Mouse (Mus musculus): ENCODE data around the gene Arhgef15.
A peak's percentile ranks its signal among the peaks of the same experiment; 100 is the strongest.
"Not testable (repeated sequence)": the region's sequence is repeated elsewhere in the genome, so short reads cannot be mapped to it uniquely, and the experiment has no call there.

Arhgef15 gene

DNA sequence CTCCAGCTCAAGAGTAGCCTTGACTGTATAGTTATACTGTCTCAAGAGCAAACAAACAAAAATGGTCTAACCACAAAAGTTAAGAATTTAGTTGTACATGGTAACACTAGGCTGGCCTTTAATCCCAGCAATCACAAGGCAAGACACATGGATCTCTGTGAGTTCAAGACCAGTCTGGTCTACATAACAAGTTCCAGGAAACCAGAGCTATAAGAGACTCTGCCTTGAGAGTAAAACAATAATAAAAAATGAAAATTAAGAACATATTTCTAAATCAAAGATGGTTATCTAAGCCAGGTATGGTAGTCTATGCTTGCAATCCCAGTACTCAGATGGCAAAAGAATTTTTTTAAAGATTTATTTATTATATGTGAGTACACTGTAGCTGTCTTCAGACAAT, 7.8 kb upstream of the Arhgef15 start:
- DNase-seq (ENCODE audit: low read depth) = peak; percentile 35

GRCm38 (mm10) chr11:68963405-68963804, 6.1 kb upstream of the Arhgef15 start:
- DNase-seq (ENCODE audit: low read depth) = no peak

- not testable (repeated sequence) for DNase-seq (ENCODE audit: low read depth)
Observed at GRCm38 (mm10) chr11:68962159-68962558, 4.9 kb upstream of the Arhgef15 start.

DNA sequence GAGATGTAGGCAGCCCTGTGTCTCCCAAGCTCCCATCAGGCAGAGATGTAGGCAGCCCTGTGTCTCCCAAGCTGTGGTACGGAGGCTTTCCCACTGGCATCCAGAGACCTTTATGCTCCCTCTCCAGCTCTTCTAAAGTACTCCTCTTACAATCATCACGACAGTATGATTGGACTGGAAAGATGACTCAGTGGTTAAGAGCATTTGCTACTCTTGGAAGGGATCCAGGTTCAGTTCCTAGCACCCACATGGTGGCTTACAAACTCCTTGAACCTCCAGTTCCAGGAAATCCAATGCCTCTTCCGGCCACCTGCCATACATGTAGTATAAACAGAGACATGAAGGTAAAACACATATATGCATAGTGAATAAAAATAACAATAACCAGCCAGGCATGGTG, 4.3 kb upstream of the Arhgef15 start:
- peak; percentile 47 for DNase-seq (ENCODE audit: low read depth)

- no peak for DNase-seq (ENCODE audit: low read depth)
Observed at GRCm38 (mm10) chr11:68957971-68958370, 691 bp upstream of the Arhgef15 start.

GRCm38 (mm10) chr11:68956697-68957096, 583 bp downstream of the Arhgef15 start:
- DNase-seq (ENCODE audit: low read depth) = no peak

DNA sequence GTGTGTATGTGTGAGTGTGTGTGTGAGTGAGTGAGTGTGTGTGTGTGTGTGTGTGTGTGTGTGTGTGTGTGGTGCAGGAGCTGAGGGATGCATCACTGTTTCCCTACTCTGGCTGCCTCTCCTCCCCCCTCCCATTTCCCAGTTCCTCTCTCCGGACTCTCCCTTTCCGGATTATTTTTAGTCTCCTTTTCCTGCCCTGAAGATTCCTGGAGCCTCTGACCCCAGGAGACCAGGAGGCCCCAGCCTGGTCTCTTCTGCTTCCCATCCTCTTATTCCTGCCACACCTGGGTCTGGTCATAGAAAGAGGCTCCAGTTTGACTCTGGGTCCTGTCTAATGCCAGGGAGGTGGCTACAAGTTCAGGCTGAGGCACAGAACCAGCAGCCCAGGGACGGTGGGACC, 1.2 kb downstream of the Arhgef15 start:
- DNase-seq (ENCODE audit: low read depth) = no peak

- no peak for DNase-seq (ENCODE audit: low read depth)
Observed at GRCm38 (mm10) chr11:68955473-68955872, 1.8 kb downstream of the Arhgef15 start.

DNA sequence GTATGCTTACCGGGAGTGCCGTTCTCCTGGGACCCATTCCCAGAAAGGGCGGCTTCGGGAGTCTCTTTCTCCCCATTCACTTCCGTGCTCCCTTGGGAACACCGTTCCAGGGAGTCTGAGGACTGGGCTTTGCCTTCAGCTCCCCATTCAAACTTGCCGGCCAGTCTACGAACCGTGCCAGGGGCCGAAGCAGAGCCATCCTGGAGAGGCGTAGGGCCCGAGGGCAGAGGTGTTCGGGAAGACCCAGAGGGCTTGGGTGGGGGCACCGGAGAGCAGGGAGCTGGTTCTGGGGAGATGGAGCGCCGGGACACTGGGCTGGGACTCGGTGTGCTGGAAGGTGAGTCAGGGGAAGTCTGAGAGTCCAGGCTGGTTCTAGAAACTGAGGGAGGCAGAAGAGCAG, 2.9 kb downstream of the Arhgef15 start:
- no peak for DNase-seq (ENCODE audit: low read depth)

- DNase-seq (ENCODE audit: low read depth) = no peak
Observed at GRCm38 (mm10) chr11:68953903-68954302, 3.4 kb downstream of the Arhgef15 start.

GRCm38 (mm10) chr11:68947542-68947993, 9.7 kb downstream of the Arhgef15 start:
- DNase-seq (ENCODE audit: low read depth) = no peak

GRCm38 (mm10) chr11:68946806-68947440, 10.4 kb downstream of the Arhgef15 start:
- DNase-seq (ENCODE audit: low read depth) = peak; percentile 25

GRCm38 (mm10) chr11:68946001-68946400, 11.3 kb downstream of the Arhgef15 start:
- DNase-seq (ENCODE audit: low read depth) = no peak

- no peak for DNase-seq (ENCODE audit: low read depth)
Observed at GRCm38 (mm10) chr11:68945245-68945644, 12.0 kb downstream of the Arhgef15 start.

GRCm38 (mm10) chr11:68942731-68943130, 14.5 kb downstream of the Arhgef15 start:
- DNase-seq (ENCODE audit: low read depth) = no peak

DNA sequence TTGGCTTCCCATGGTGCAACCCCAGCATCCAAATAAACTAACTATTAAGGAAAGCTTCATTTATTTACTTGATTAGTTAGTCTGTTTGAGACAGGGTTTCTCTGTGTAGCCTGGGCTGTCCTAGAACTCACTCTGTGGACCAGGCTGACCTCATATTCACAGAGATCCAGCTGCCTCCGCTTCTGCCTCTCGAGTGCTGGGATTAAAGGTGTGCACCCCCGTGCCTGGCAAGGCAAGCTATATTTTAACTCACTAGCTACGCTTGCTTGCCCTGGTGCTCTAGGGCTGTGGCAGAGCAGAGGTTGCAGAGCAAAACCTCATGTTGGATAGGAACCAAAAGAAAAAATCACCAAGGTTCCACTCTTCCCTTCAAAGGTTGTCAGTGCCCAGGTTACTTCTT, 16.8 kb downstream of the Arhgef15 start:
- no peak for DNase-seq (ENCODE audit: low read depth)

GRCm38 (mm10) chr11:68939451-68940304, 17.6 kb downstream of the Arhgef15 start:
- peak; percentile 94 for DNase-seq (ENCODE audit: low read depth)

- DNase-seq (ENCODE audit: low read depth) = not testable (repeated sequence)
Observed at GRCm38 (mm10) chr11:68936951-68937350, 20.3 kb downstream of the Arhgef15 start.

DNA sequence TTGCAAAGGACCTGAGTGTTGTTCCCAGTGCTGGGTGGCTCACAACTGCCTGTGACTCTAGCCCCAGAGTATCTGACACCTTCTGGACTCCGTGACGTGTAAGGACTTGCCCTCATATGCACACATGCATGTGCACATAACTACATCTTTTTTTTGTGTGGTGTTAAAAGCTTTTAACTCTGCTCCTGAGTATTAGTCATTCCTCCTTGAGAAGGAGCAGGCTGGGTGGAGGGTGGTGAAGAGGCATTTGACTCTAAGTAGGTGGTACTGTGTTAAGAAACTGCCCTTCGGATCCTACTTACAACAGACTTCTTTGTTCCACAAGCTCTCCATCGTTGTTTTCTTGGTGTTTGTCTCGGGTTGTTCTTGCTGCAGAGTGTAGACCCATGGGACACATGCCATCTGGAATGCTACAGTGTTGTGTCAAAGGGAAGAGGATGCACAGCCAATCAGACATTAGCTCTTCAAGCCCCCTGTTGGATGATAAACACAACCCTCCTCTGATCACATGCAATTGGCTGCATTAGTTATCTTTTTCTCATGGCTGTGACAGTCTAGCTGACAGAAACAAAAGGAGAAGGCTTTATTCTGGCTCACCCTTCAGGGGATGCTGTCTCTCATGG, 23.3 kb downstream of the Arhgef15 start:
- no peak for DNase-seq (ENCODE audit: low read depth)

GRCm38 (mm10) chr11:68929947-68930346, 27.3 kb downstream of the Arhgef15 start:
- DNase-seq (ENCODE audit: low read depth) = no peak

- DNase-seq (ENCODE audit: low read depth) = no peak
Observed at GRCm38 (mm10) chr11:68926981-68927380, 30.3 kb downstream of the Arhgef15 start, which contains the start of gene Odf4. Odf4 (minus strand) TSS chr11:68927081.

- DNase-seq (ENCODE audit: low read depth) = no peak
Observed at GRCm38 (mm10) chr11:68924749-68925148, 32.5 kb downstream of the Arhgef15 start.

GRCm38 (mm10) chr11:68923191-68923590, 34.1 kb downstream of the Arhgef15 start:
- DNase-seq (ENCODE audit: low read depth) = no peak
